Mouse (Mus musculus) intestine, embryonic 16.5 days (tissue): Measurements from ENCODE around the gene Mslnl. TPM values are rescaled to one million over a fixed set of nuclear protein-coding genes. Genes with fewer than 3 reads are reported as not detected.
A peak's percentile ranks its signal among the peaks of the same experiment; 100 is the strongest.

Source experiments
- ATAC-seq: fragments of 200-750 bp; cut with Nextera tagmentation; 2 replicates; pipeline ENCODE4 v1.8.0; 2017; ENCODE audit warnings: moderate TSS enrichment, moderate library complexity
- H3K27ac ChIP-seq: fragments of 300-500 bp; sonication (generic); 2 replicates; pipeline ENCODE4 v1.5.1; 2014; ENCODE audit warnings: mild to moderate bottlenecking, low read length
- H3K27me3 ChIP-seq: fragments of 300-500 bp; sonication (generic); replicated peaks from 2 replicates; pipeline ENCODE4 v1.6.1; 2014; ENCODE audit warnings: low read length, control low read depth, mixed read lengths; ENCODE audit not compliant: control insufficient read depth, insufficient read depth
- H3K36me3 ChIP-seq: fragments of 300-500 bp; sonication (generic); 2 replicates; pipeline ENCODE4 v1.6.1; 2014; ENCODE audit warnings: low read length, control low read depth; ENCODE audit not compliant: control insufficient read depth, insufficient read depth
- H3K4me1 ChIP-seq: fragments of 300-500 bp; sonication (generic); 2 replicates; pipeline ENCODE4 v1.6.1; 2014; ENCODE audit warnings: low read length, control low read depth, mixed read lengths; ENCODE audit not compliant: control insufficient read depth, insufficient read depth
- H3K4me2 ChIP-seq: fragments of 300-500 bp; sonication (generic); 2 replicates; pipeline ENCODE4 v1.6.1; 2014; ENCODE audit warnings: low read depth, low read length, control low read depth
- H3K4me3 ChIP-seq: fragments of 300-500 bp; sonication (generic); 2 replicates; pipeline ENCODE4 v1.5.1; 2014; ENCODE audit warnings: mild to moderate bottlenecking, low read length
- H3K9ac ChIP-seq: fragments of 300-500 bp; sonication (generic); 2 replicates; pipeline ENCODE4 v1.6.1; 2014; ENCODE audit warnings: low read depth, low read length
- H3K9me3 ChIP-seq: fragments of 300-500 bp; sonication (generic); 2 replicates; pipeline ENCODE4 v1.6.1; 2016; ENCODE audit warnings: low read length, control low read depth; ENCODE audit not compliant: control insufficient read depth
- WGBS: fragments of 180-500 bp; shearing (Covaris S2); extraction: QIAGEN DNeasy Blood & Tissue Kit; methylation state at CpG from one replicate; pipeline ENCODE4 v1.1.7; 2014; 5-methylcytosine and 5-hydroxymethylcytosine counted together
- polyA plus RNA-seq: library from polyadenylated mRNA; unstranded; fragments of >200 nt; fragmentation: Nextera tagmentation; extraction: Ambion mirVana; gene quantifications from 2 replicates; pipeline ENCODE4 v1.2.1, GENCODE M21; 2015

Mslnl gene
- polyA plus RNA-seq, 1 experiment from 2014 or later, result 0.05 TPM

DNA sequence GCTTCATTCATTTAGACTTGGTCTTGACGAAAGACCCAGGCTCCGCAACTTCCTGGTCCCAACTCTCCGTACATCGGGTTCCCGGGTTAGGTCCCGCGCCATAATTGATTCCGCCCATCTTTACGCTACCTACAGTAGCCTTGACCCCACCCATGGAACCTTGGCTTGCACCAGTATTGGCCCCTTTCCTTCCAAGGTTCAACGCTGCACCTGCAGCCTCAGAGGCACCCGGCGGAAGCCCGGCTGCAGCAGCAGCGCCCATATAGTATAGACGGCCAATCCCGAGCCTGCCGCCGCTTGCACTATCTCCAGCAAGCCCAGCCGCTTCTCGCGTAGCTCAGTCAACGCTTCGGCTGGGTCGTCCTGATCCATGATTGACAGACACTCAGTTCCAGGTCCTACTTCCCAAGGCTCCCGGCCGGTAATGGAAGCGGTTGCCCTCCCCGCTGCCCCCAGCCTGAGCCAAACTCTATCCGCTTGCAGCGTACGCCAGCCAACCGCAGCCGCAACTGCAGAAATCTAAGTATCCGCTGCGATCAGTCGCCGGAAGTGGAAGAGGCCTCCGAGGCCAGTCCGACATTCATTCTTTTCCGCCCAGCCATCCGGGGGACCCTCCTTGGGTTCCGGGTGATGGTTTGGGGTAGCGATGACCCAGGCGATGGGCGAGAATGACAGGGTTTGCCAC lies 56.1 kb downstream of the Mslnl start:
- H3K4me2 ChIP-seq, result peak overlapping the region; percentile 90
- WGBS, result under 1% methylated on average over 45 of the region's 45 CpGs
- peak overlapping the region; percentile 89 for H3K9ac ChIP-seq
- H3K36me3 ChIP-seq, result peaks cover 10% of the 10 kb centered on the region; the same call in 1 of the 2 replicates
- H3K27me3 ChIP-seq, result no peaks in the 10 kb centered on the region
- peaks cover 32% of the 10 kb centered on the region for H3K4me1 ChIP-seq
- peak overlapping the region; percentile 99 for H3K27ac ChIP-seq
- peak overlapping the region; percentile 85 for H3K4me3 ChIP-seq
- no peaks in the 10 kb centered on the region for H3K9me3 ChIP-seq
- ATAC-seq, result peak; percentile 81

DNA sequence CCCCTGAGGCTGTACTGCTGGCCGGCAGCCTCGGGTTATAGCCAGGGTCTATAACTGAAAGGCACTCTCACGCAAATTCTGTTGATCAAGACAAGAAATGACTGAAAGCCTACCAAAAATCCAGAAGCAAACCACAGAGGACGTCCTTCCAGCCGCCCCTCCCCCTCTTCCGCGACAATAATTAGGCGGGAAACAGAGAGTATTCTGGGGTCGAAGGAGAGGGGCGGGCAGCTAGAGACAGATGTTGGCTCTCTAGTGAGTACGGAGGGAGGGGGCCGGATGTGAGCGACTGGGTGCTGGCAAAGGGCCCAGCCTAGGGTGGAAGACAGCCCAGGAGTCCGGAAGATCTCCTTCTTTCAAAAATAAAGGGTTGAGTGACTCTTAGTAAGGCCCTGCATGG lies 56.8 kb downstream of the Mslnl start, which contains the start of gene Fam173a:
Gene Fam173a, minus strand, starts transcription at position 287 of the 400 bp plus-strand sequence.
- under 1% methylated on average over 14 of the region's 14 CpGs for WGBS
- H3K9ac ChIP-seq, result peak within 1 kb of the TSS; percentile 89
- peak; percentile 67 for ATAC-seq
- peak within 1 kb of the TSS; percentile 99 for H3K27ac ChIP-seq
- peak within 1 kb of the TSS; percentile 90 for H3K4me2 ChIP-seq
- H3K9me3 ChIP-seq, result no peaks in the 10 kb centered on the region
- H3K36me3 ChIP-seq, result peaks cover 10% of the 10 kb centered on the region; the same call in 1 of the 2 replicates
- peak within 1 kb of the TSS; percentile 85 for H3K4me3 ChIP-seq
- peaks cover 37% of the 10 kb centered on the region for H3K4me1 ChIP-seq
- no peaks in the 10 kb centered on the region for H3K27me3 ChIP-seq

DNA sequence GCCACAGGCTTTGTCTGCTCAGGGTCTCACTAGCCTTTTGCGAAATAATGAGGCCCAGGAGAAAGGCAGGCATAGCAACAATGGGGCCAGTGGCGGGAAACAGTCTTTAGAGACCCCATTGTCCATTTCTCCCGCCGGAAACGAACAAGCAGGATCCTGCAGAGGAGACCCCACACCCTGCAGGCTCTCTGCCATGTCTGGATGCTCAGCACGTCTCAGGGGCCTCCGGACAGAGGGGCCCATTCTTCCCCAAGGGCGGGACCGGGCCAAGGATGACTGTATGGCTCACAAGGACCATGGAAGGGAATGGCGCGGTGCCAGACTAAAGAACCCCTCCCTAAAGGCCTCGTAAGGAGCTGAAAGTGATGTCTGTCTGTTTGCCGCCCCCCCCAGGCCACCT lies 58.4 kb downstream of the Mslnl start:
- Histone ChIP-seq H3K9ac (0 out of 2 replicates have a peak overlapping the region, but pooled peaks have one; percentile 13), H3K4me2 (no peak overlapping the region), H3K4me3 (no peak overlapping the region), H3K4me1 (peaks cover 37% of the 10 kb centered on the region), H3K36me3 (peaks cover 8% of the 10 kb centered on the region; the same call in 1 of the 2 replicates), H3K27ac (no peak overlapping the region), H3K27me3 (no peaks in the 10 kb centered on the region), H3K9me3 (no peaks in the 10 kb centered on the region)
- 66% methylated on average over 13 of the region's 13 CpGs for WGBS
- ATAC-seq, result no peak

DNA sequence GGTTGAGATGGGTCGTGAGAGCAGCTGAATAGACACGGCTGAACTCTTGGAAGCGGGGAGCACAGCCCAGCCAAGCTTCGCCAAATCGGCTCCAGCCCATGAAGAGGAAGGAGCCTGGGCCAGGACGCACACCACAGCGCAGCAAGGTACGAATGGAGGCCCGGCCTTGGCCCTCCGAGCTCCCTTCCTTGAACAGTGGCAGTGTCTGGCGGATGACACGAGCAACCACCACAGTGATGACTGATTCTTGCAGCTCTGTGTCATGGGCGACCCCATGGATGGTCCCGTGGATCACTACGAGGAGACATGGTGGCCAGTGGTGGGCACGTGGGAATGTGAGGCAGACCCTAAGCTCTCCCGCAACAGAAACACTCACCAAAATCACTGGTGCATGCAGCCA lies 59.2 kb downstream of the Mslnl start:
- Histone ChIP-seq H3K9me3 (no peaks in the 10 kb centered on the region), H3K27me3 (no peaks in the 10 kb centered on the region), H3K36me3 (0 out of 2 replicates have a peak, but pooled peaks cover 2% of the 10 kb centered on the region), H3K27ac (0 out of 2 replicates have a peak overlapping the region, but pooled peaks have one; percentile 28), H3K4me2 (no peak overlapping the region), H3K4me3 (no peak overlapping the region), H3K4me1 (peaks cover 37% of the 10 kb centered on the region), H3K9ac (no peak overlapping the region)
- WGBS, result 82% methylated on average over 17 of the region's 17 CpGs
- ATAC-seq, result no peak

DNA sequence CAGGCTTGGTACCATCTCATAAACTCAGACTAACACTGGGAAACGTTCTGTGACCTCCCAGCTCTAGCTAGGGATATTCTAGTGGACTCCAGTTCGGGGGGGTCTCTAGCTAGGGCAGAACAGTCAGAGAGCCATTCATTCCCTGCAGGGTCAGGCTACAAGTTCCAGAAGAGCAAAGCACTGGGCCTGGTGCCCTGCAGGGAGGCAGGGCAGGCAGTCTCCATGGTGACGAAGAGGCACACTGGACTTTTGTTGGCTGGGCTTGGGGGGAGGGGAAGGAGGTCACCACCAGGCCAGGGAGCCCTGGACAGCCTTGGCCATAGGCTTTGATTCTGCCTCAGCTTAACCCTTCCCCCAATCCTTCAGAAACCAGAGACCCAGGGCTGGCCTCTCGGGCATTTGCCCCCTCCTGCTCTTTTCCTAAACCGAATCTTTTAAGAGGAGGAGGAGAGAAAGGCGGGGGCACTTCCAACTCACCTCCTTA lies 59.8 kb downstream of the Mslnl start, which contains the start of gene AC134908.4:
Gene AC134908.4, minus strand, starts transcription at position 51 of the 484 bp plus-strand sequence.
- peaks cover 37% of the 10 kb centered on the region for H3K4me1 ChIP-seq
- H3K27ac ChIP-seq, result peak within 1 kb of the TSS; percentile 28
- 39% methylated on average over 6 of the region's 6 CpGs for WGBS
- peak within 1 kb of the TSS; percentile 83 for H3K4me3 ChIP-seq
- no peaks in the 10 kb centered on the region for H3K9me3 ChIP-seq
- H3K9ac ChIP-seq, result peak within 1 kb of the TSS; percentile 75
- H3K36me3 ChIP-seq, result 0 out of 2 replicates have a peak, but pooled peaks cover 2% of the 10 kb centered on the region
- H3K4me2 ChIP-seq, result peak within 1 kb of the TSS; percentile 97
- H3K27me3 ChIP-seq, result no peaks in the 10 kb centered on the region
- no peak for ATAC-seq

DNA sequence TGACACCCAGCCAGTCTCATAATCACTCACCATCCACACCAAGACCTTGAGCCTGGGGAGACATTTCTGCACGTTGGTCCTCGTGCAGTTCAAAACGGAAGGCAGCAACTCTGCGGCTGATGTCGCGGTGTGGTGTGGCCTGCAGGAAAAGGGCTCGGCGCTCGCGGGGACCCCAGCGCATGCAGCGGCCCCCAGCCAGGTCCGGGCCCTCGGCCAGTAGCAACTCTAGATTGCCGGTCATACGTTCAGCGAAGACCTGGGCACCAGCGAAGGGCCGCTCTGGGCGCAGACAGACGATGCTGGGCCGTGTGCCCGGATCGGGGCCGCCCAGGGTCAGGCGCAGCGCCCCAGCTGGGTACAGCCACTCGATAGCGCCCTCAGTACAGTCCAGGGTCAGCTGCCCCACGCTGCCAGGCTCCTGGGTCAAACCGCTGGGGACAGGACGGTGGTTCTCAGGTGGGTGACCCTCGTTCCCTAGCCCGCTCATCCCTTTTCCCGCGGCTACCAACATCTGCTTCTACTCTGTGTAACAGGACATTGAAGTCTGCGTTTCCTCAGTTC lies 60.4 kb downstream of the Mslnl start:
- H3K9ac ChIP-seq, result peak overlapping the region; percentile 75
- peak overlapping the region; percentile 83 for H3K4me3 ChIP-seq
- no peaks in the 10 kb centered on the region for H3K9me3 ChIP-seq
- H3K27me3 ChIP-seq, result no peaks in the 10 kb centered on the region
- H3K36me3 ChIP-seq, result 0 out of 2 replicates have a peak, but pooled peaks cover 2% of the 10 kb centered on the region
- 0 out of 2 replicates have a peak, but pooled peaks have one; percentile 1 for ATAC-seq
- 5% methylated on average over 36 of the region's 37 CpGs for WGBS
- H3K4me2 ChIP-seq, result peak overlapping the region; percentile 97
- H3K27ac ChIP-seq, result peak overlapping the region; percentile 6
- peaks cover 31% of the 10 kb centered on the region for H3K4me1 ChIP-seq

DNA sequence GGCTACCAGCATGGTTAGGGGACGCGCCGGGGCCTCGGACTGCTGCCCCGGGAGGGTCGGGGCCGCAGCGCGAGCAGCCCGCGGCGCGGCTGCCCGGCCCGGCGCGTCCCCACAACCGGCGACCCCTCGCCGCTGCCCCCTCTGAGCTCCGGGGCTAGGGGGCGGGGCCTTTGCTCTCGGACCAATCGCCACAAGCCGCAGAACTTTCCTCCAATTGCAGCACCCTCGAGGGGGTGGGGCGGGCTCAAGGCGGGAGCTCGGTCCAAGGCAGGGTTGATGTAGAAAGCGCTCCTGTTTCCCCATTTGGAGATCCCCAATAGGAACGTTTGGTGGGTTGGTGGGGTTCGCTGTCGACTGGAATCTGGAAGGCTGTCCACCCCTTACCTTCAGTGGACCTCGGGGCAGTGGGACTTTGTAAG lies 61.1 kb downstream of the Mslnl start, which contains the start of gene Metrn:
Gene Metrn, minus strand, starts transcription at position 186 of the 419 bp plus-strand sequence.
- Histone ChIP-seq H3K9me3 (no peaks in the 10 kb centered on the region), H3K27me3 (no peaks in the 10 kb centered on the region), H3K36me3 (0 out of 2 replicates have a peak, but pooled peaks cover 2% of the 10 kb centered on the region), H3K9ac (peak within 1 kb of the TSS; percentile 75), H3K27ac (peak within 1 kb of the TSS; percentile 6), H3K4me1 (peaks cover 29% of the 10 kb centered on the region), H3K4me3 (peak within 1 kb of the TSS; percentile 83), H3K4me2 (peak within 1 kb of the TSS; percentile 97)
- WGBS, result under 1% methylated on average over 35 of the region's 35 CpGs
- peak; percentile 77 for ATAC-seq
